Mouse (Mus musculus): ENCODE measurements around the gene Fbxl16. TPM values are rescaled to one million over a fixed set of nuclear protein-coding genes. Genes with fewer than 3 reads are reported as not detected.

Gene Fbxl16
- polyA plus RNA-seq, 1 experiment from 2014 or later, result 52.4 TPM

GRCm38 (mm10) chr17:25833961-25834594 lies 25.2 kb downstream of the Fbxl16 start:
- peaks cover 70% of the 10 kb centered on the region for H3K4me1 ChIP-seq (ENCODE audit: control insufficient read depth, insufficient read depth, low read length)

GRCm38 (mm10) chr17:25834595-25835222 lies 25.8 kb downstream of the Fbxl16 start:
- peaks cover 67% of the 10 kb centered on the region for H3K4me1 ChIP-seq (ENCODE audit: control insufficient read depth, insufficient read depth, low read length)
- H3K4me3 ChIP-seq (ENCODE audit: low read depth, low read length), result peak overlapping the region; percentile 4; the same call in 1 of the 2 replicates
- H3K27me3 ChIP-seq (ENCODE audit: control insufficient read depth, insufficient read depth, low read depth, low read length), result no peaks in the 10 kb centered on the region
- H3K9me3 ChIP-seq (replicated peaks; ENCODE audit: control insufficient read depth, low read length, poor library complexity, severe bottlenecking), result no peaks in the 10 kb centered on the region
- peak overlapping the region; percentile 84; the same call in 1 of the 2 replicates for H3K9ac ChIP-seq (ENCODE audit: low read depth, low read length)
- peaks cover 28% of the 10 kb centered on the region for H3K36me3 ChIP-seq (ENCODE audit: control insufficient read depth, insufficient read depth, low read length)
- no peak for ATAC-seq
- H3K4me2 ChIP-seq (ENCODE audit: low read length), result peak overlapping the region; percentile 91
- WGBS, result 90% methylated on average over 12 of the region's 12 CpGs
- no peak overlapping the region for H3K27ac ChIP-seq (ENCODE audit: low read length)

More at GRCm38 (mm10) chr17:25833961-25834594, 25.2 kb downstream of the Fbxl16 start:
- peak overlapping the region; percentile 78 for H3K4me3 ChIP-seq (ENCODE audit: low read depth, low read length)
- no peak for ATAC-seq
- H3K27ac ChIP-seq (ENCODE audit: low read length), result peak overlapping the region; percentile 97
- peaks cover 24% of the 10 kb centered on the region for H3K36me3 ChIP-seq (ENCODE audit: control insufficient read depth, insufficient read depth, low read length)
- H3K9me3 ChIP-seq (replicated peaks; ENCODE audit: control insufficient read depth, low read length, poor library complexity, severe bottlenecking), result no peaks in the 10 kb centered on the region
- WGBS, result 61% methylated on average over 6 of the region's 6 CpGs
- H3K27me3 ChIP-seq (ENCODE audit: control insufficient read depth, insufficient read depth, low read depth, low read length), result no peaks in the 10 kb centered on the region
- peak overlapping the region; percentile 84 for H3K9ac ChIP-seq (ENCODE audit: low read depth, low read length)
- H3K4me2 ChIP-seq (ENCODE audit: low read length), result peak overlapping the region; percentile 91

DNA sequence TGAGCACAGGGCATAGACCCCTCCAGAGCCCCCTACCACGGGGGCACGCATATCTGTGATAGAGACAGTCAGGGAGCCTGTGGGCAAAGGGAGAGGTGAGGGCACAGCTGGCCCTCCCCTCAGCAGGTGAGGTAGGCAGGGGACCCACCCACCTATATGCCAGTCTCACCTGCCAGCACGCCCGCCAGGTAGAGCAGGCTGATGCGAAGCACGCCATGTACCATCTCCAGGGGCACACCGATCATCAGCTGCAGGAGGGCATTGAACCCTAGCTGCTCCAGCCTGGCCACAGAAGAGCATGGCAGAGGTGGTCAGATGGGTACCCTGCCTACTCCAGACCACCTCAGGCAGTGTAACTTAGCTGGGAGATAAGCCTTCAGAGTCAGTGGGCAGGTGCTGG lies 26.4 kb downstream of the Fbxl16 start:
- peaks cover 62% of the 10 kb centered on the region for H3K4me1 ChIP-seq (ENCODE audit: control insufficient read depth, insufficient read depth, low read length)
- H3K27ac ChIP-seq (ENCODE audit: low read length), result no peak overlapping the region
- H3K36me3 ChIP-seq (ENCODE audit: control insufficient read depth, insufficient read depth, low read length), result peaks cover 30% of the 10 kb centered on the region
- H3K9ac ChIP-seq (ENCODE audit: low read depth, low read length), result no peak overlapping the region
- peak overlapping the region; percentile 91 for H3K4me2 ChIP-seq (ENCODE audit: low read length)
- no peak overlapping the region for H3K4me3 ChIP-seq (ENCODE audit: low read depth, low read length)
- no peaks in the 10 kb centered on the region for H3K27me3 ChIP-seq (ENCODE audit: control insufficient read depth, insufficient read depth, low read depth, low read length)
- WGBS, result 97% methylated on average over 7 of the region's 7 CpGs
- no peak for ATAC-seq
- no peaks in the 10 kb centered on the region for H3K9me3 ChIP-seq (replicated peaks; ENCODE audit: control insufficient read depth, low read length, poor library complexity, severe bottlenecking)

GRCm38 (mm10) chr17:25835816-25836215 lies 26.9 kb downstream of the Fbxl16 start:
- no peaks in the 10 kb centered on the region for H3K9me3 ChIP-seq (replicated peaks; ENCODE audit: control insufficient read depth, low read length, poor library complexity, severe bottlenecking)
- no peak overlapping the region for H3K27ac ChIP-seq (ENCODE audit: low read length)
- peaks cover 30% of the 10 kb centered on the region for H3K36me3 ChIP-seq (ENCODE audit: control insufficient read depth, insufficient read depth, low read length)
- peaks cover 58% of the 10 kb centered on the region for H3K4me1 ChIP-seq (ENCODE audit: control insufficient read depth, insufficient read depth, low read length)
- H3K4me3 ChIP-seq (ENCODE audit: low read depth, low read length), result no peak overlapping the region
- H3K9ac ChIP-seq (ENCODE audit: low read depth, low read length), result peak overlapping the region; percentile 81; the same call in 1 of the 2 replicates
- peak overlapping the region; percentile 71 for H3K4me2 ChIP-seq (ENCODE audit: low read length)
- ATAC-seq, result no peak
- WGBS, result 93% methylated on average over 16 of the region's 16 CpGs
- H3K27me3 ChIP-seq (ENCODE audit: control insufficient read depth, insufficient read depth, low read depth, low read length), result no peaks in the 10 kb centered on the region

- Histone ChIP-seq H3K4me1 (ENCODE audit: control insufficient read depth, insufficient read depth, low read length) (peaks cover 51% of the 10 kb centered on the region), H3K9me3 (replicated peaks; ENCODE audit: control insufficient read depth, low read length, poor library complexity, severe bottlenecking) (no peaks in the 10 kb centered on the region)
- 23% methylated on average over 22 of the region's 23 CpGs for WGBS
These were observed 27.7 kb downstream of the Fbxl16 start for GRCm38 (mm10) chr17:25836397-25837075.

DNA sequence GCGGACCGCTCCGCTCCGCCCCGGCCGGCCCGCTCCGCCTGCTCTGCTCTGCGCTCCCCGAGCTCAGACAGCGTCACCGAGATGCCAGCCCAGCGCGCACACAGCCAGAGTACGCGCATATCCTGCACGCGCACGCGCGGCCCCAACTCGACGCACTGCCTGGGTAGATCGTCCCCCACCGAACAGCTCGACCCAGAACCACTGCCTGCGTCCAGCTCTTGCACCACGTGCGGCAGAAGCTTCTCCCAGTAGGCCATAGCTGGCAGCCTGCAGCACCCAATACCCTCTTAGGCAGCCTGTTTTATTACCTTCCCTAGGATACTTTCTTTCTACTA lies 28.2 kb downstream of the Fbxl16 start, which contains the start of gene Rhbdl1:
Rhbdl1 (minus strand) TSS at position 220 of the 335 bp plus-strand sequence.
- H3K9ac ChIP-seq (ENCODE audit: low read depth, low read length), result peak within 1 kb of the TSS; percentile 81
- peak within 1 kb of the TSS; percentile 86 for H3K27ac ChIP-seq (ENCODE audit: low read length)
- peak within 1 kb of the TSS; percentile 56 for H3K4me3 ChIP-seq (ENCODE audit: low read depth, low read length)
- peak within 1 kb of the TSS; percentile 71 for H3K4me2 ChIP-seq (ENCODE audit: low read length)
- WGBS, result under 1% methylated on average over 29 of the region's 29 CpGs
- peak; percentile 37 for ATAC-seq
- H3K36me3 ChIP-seq (ENCODE audit: control insufficient read depth, insufficient read depth, low read length), result peaks cover 30% of the 10 kb centered on the region
- no peaks in the 10 kb centered on the region for H3K9me3 ChIP-seq (replicated peaks; ENCODE audit: control insufficient read depth, low read length, poor library complexity, severe bottlenecking)
- H3K4me1 ChIP-seq (ENCODE audit: control insufficient read depth, insufficient read depth, low read length), result peaks cover 46% of the 10 kb centered on the region
- H3K27me3 ChIP-seq (ENCODE audit: control insufficient read depth, insufficient read depth, low read depth, low read length), result no peaks in the 10 kb centered on the region

More at GRCm38 (mm10) chr17:25836397-25837075, 27.7 kb downstream of the Fbxl16 start:
- no peaks in the 10 kb centered on the region for H3K27me3 ChIP-seq (ENCODE audit: control insufficient read depth, insufficient read depth, low read depth, low read length)
- peak overlapping the region; percentile 81 for H3K9ac ChIP-seq (ENCODE audit: low read depth, low read length)
- ATAC-seq, result no peak
- peak overlapping the region; percentile 71 for H3K4me2 ChIP-seq (ENCODE audit: low read length)
- peak overlapping the region; percentile 86 for H3K27ac ChIP-seq (ENCODE audit: low read length)
- H3K36me3 ChIP-seq (ENCODE audit: control insufficient read depth, insufficient read depth, low read length), result peaks cover 30% of the 10 kb centered on the region
- H3K4me3 ChIP-seq (ENCODE audit: low read depth, low read length), result peak overlapping the region; percentile 56

GRCm38 (mm10) chr17:25837533-25837932 lies 28.6 kb downstream of the Fbxl16 start:
- H3K4me1 ChIP-seq (ENCODE audit: control insufficient read depth, insufficient read depth, low read length), result peaks cover 43% of the 10 kb centered on the region
- H3K27me3 ChIP-seq (ENCODE audit: control insufficient read depth, insufficient read depth, low read depth, low read length), result no peaks in the 10 kb centered on the region
- peak overlapping the region; percentile 86 for H3K27ac ChIP-seq (ENCODE audit: low read length)
- peaks cover 32% of the 10 kb centered on the region for H3K36me3 ChIP-seq (ENCODE audit: control insufficient read depth, insufficient read depth, low read length)
- 16% methylated on average over 3 of the region's 3 CpGs for WGBS
- H3K9ac ChIP-seq (ENCODE audit: low read depth, low read length), result peak overlapping the region; percentile 81; the same call in 1 of the 2 replicates
- no peak for ATAC-seq
- no peak overlapping the region; the same call in 1 of the 2 replicates for H3K4me3 ChIP-seq (ENCODE audit: low read depth, low read length)
- peak overlapping the region; percentile 71 for H3K4me2 ChIP-seq (ENCODE audit: low read length)
- H3K9me3 ChIP-seq (replicated peaks; ENCODE audit: control insufficient read depth, low read length, poor library complexity, severe bottlenecking), result no peaks in the 10 kb centered on the region

GRCm38 (mm10) chr17:25838904-25839303 lies 30.0 kb downstream of the Fbxl16 start:
- Histone ChIP-seq H3K4me1 (ENCODE audit: control insufficient read depth, insufficient read depth, low read length) (peaks cover 49% of the 10 kb centered on the region), H3K4me3 (ENCODE audit: low read depth, low read length) (no peak overlapping the region), H3K27ac (ENCODE audit: low read length) (no peak overlapping the region), H3K9me3 (replicated peaks; ENCODE audit: control insufficient read depth, low read length, poor library complexity, severe bottlenecking) (no peaks in the 10 kb centered on the region), H3K4me2 (ENCODE audit: low read length) (no peak overlapping the region), H3K9ac (ENCODE audit: low read depth, low read length) (no peak overlapping the region), H3K36me3 (ENCODE audit: control insufficient read depth, insufficient read depth, low read length) (peaks cover 32% of the 10 kb centered on the region), H3K27me3 (ENCODE audit: control insufficient read depth, insufficient read depth, low read depth, low read length) (no peaks in the 10 kb centered on the region)
- 93% methylated on average over 4 of the region's 4 CpGs for WGBS
- no peak for ATAC-seq
